Mouse (Mus musculus) small intestine, adult 2 months (tissue): Measurements from ENCODE around the gene Smap1. TPM values are rescaled to one million over a fixed set of nuclear protein-coding genes. Genes with fewer than 3 reads are reported as not detected.

Experiments used
- H3K27ac ChIP-seq: fragments of 200-500 bp; 2 replicates; pipeline ENCODE4 v1.5.1; 2012; ENCODE audit warnings: low read depth, low read length, control low read depth, inconsistent platforms; ENCODE audit not compliant: insufficient read depth
- H3K27me3 ChIP-seq: fragments of 200-500 bp; 2 replicates; pipeline ENCODE4 v1.6.1; 2012; ENCODE audit warnings: mild to moderate bottlenecking, moderate library complexity, low read length, inconsistent platforms; ENCODE audit not compliant: control insufficient read depth, insufficient read depth
- H3K36me3 ChIP-seq: fragments of 200-500 bp; 2 replicates; pipeline ENCODE4 v1.6.1; 2012; ENCODE audit warnings: mild to moderate bottlenecking, low read length, control low read depth, inconsistent platforms; ENCODE audit not compliant: control insufficient read depth, insufficient read depth
- H3K4me1 ChIP-seq: fragments of 200-500 bp; 2 replicates; pipeline ENCODE4 v1.6.1; 2012; ENCODE audit warnings: low read length, inconsistent platforms, mixed read lengths; ENCODE audit not compliant: control insufficient read depth, insufficient read depth, insufficient read length
- H3K4me3 ChIP-seq: fragments of 200-500 bp; 2 replicates; pipeline ENCODE4 v1.5.1; 2012; ENCODE audit warnings: low read depth, mild to moderate bottlenecking, control low read depth, inconsistent platforms, low read length, moderate library complexity
- CTCF ChIP-seq: fragments of 200-500 bp; IDR thresholded peaks from 2 replicates; pipeline ENCODE4 v1.5.1; 2012; ENCODE audit warnings: low read depth, mild to moderate bottlenecking, control low read depth, inconsistent platforms, low read length, moderate library complexity, mixed read lengths; ENCODE audit not compliant: insufficient replicate concordance, insufficient read length; ENCODE audit errors: extremely low read depth
- POLR2A ChIP-seq: fragments of 200-500 bp; IDR thresholded peaks from 2 replicates; pipeline ENCODE4 v1.6.1; 2012; ENCODE audit warnings: low read depth, mild to moderate bottlenecking, control low read depth, inconsistent platforms, low read length, moderate library complexity
- WGBS: fragments of 180-500 bp; shearing (Covaris S2); methylation state at CpG from one replicate; pipeline ENCODE4 v1.1.7; 2018; 5-methylcytosine and 5-hydroxymethylcytosine counted together
- polyA plus RNA-seq: library from polyadenylated mRNA; depleted of rRNA; stranded (reverse); fragments of >200 nt; gene quantifications from 2 replicates; pipeline ENCODE4 v1.2.3, GENCODE M21; 2012

Gene Smap1
- polyA plus RNA-seq, 1 experiment, result 46.3 TPM

DNA sequence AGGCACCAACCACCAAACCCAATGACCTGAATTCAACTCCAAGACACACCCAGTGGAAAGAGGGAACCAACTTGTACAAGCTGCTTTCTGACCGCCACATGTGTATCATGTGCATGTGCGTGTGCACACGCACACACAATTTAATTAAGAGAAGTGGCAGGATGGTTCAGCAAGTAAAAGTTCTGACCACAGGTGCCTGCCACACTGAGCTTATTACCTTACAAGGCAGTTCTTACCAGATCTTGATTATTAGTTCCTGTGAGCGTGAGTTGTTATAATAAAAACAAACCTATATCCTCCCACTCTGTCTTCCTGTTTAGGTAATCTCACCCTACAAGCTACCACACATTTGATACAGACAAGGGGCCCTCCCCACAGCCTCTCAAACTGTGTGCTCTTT lies 6.6 kb downstream of the Smap1 start:
- WGBS, result 89% methylated on average over 4 of the region's 4 CpGs
- no peak overlapping the region for H3K4me3 ChIP-seq

DNA sequence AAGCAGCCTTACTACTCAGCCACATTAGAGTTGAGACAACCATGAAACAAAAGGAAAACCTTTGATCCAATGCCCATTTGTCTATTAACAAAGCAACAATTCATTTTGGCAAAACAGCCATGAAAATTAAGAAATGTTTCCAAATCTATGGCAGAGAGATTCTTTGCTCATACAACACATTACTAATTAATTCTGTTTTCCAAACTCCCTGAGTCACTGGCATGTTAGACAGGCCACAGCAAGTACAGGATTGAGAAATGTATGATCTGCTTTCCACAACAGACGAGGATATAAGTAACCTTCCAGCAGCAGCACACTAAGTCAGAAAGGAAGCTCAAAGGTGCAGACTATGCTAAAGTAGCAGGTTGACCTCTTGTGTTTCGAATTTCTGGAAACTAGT lies 9.1 kb downstream of the Smap1 start:
- H3K36me3 ChIP-seq, result peaks cover 2% of the 10 kb centered on the region; the same call in 1 of the 2 replicates
- TF ChIP-seq CTCF (no peak), POLR2A (no peak)
- H3K27ac ChIP-seq, result no peak overlapping the region
- H3K27me3 ChIP-seq, result no peaks in the 10 kb centered on the region
- H3K4me3 ChIP-seq, result no peak overlapping the region
- WGBS, result 82% methylated on average over 2 of the region's 2 CpGs
- H3K4me1 ChIP-seq, result peaks cover 10% of the 10 kb centered on the region; the same call in 1 of the 2 replicates

More for the DNA sequence above, 6.6 kb downstream of the Smap1 start:
- H3K4me1 ChIP-seq, result peaks cover 14% of the 10 kb centered on the region; the same call in 1 of the 2 replicates
- H3K27me3 ChIP-seq, result no peaks in the 10 kb centered on the region
- TF ChIP-seq CTCF (no peak), POLR2A (no peak)
- no peak overlapping the region for H3K27ac ChIP-seq
- peaks cover 2% of the 10 kb centered on the region; the same call in 1 of the 2 replicates for H3K36me3 ChIP-seq

DNA sequence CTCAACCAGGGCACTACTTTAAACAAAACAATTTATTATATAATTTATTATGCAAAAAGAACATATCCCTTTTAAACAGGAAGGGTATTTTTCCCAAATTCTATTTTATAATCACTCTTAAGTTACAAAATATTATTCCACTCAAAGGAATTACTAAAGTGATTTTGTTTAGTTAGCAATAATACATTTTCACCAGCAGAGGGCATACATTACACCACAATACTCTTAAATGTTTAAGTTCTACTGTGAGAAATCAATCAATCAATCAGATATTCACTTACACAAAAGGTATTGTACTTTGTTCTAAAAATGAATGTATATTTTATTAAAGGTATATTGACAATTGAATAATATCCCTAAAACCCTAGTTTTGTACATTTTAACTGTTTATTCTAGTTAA lies 16.0 kb downstream of the Smap1 start:
- Histone ChIP-seq H3K27me3 (no peaks in the 10 kb centered on the region), H3K36me3 (no peaks in the 10 kb centered on the region), H3K4me1 (no peaks in the 10 kb centered on the region), H3K27ac (no peak overlapping the region), H3K4me3 (no peak overlapping the region)
- TF ChIP-seq CTCF, result no peak
- no peak for TF ChIP-seq POLR2A

DNA sequence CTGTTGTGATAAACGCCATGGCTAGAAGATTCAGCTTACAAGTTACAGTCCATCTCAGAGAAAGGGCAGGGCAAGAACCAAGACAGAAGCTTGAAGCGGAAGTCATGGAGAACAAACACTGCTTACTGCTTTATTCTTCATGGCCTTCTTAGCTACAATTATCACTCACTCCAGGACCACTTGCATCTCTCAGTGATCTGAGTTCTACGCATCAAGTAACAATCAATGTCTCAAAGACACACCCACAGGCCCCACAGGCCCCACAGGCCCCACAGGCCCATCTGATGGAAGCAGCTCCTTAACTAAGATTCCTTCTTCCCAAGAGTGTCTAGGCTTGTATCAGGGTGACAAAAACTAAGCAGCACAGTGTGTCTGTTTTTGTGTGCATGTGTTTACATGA lies 18.8 kb downstream of the Smap1 start:
- WGBS, result 83% methylated on average over 3 of the region's 3 CpGs

DNA sequence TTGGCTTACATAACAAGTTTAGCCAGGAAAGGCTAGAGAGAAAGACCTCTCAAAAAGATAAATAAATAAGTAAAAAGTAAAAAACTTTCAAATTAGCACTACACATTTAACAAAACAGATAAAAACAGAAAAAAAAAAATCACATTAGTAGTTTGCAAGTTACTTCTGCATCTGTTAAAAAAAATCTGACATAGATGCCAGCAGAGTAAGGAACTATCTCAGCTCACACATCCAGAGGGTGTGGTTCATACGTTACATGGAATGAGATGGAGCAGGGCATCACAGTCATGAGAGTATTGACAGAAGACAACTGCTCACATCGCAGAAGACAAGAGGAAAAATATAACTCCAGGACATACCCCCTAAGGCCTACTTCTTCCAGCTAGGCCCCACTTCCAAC lies 19.4 kb downstream of the Smap1 start:
- Histone ChIP-seq H3K27ac (no peak overlapping the region), H3K4me1 (peaks cover 3% of the 10 kb centered on the region; the same call in 1 of the 2 replicates), H3K4me3 (no peak overlapping the region), H3K36me3 (no peaks in the 10 kb centered on the region), H3K27me3 (no peaks in the 10 kb centered on the region)
- WGBS, result 85% methylated on average over 2 of the region's 2 CpGs
- TF ChIP-seq CTCF (no peak), POLR2A (no peak)

More for the DNA sequence above, 18.8 kb downstream of the Smap1 start:
- Histone ChIP-seq H3K27ac (no peak overlapping the region), H3K4me3 (no peak overlapping the region), H3K36me3 (no peaks in the 10 kb centered on the region), H3K4me1 (peaks cover 3% of the 10 kb centered on the region; the same call in 1 of the 2 replicates), H3K27me3 (no peaks in the 10 kb centered on the region)
- TF ChIP-seq POLR2A, result no peak
- no peak for TF ChIP-seq CTCF

DNA sequence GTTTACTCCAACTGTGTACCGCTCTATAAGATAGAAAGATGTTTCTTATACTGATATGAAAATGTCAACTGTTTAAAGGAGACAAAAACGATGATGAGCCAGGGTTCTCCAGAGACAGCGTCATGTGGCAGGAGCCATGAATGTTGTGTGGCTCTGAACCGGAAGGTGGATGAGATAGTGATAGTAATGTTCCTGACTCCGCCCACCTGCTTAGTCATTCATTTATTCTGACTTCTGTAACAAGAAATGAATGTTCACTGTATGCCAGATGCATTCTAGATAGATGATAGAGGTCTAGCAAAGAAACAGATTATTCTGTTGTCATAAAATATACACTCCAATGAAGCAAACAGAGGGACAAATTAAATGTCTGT lies 22.5 kb downstream of the Smap1 start:
- TF ChIP-seq POLR2A, result no peak
- TF ChIP-seq CTCF, result no peak
- no peaks in the 10 kb centered on the region for H3K36me3 ChIP-seq

DNA sequence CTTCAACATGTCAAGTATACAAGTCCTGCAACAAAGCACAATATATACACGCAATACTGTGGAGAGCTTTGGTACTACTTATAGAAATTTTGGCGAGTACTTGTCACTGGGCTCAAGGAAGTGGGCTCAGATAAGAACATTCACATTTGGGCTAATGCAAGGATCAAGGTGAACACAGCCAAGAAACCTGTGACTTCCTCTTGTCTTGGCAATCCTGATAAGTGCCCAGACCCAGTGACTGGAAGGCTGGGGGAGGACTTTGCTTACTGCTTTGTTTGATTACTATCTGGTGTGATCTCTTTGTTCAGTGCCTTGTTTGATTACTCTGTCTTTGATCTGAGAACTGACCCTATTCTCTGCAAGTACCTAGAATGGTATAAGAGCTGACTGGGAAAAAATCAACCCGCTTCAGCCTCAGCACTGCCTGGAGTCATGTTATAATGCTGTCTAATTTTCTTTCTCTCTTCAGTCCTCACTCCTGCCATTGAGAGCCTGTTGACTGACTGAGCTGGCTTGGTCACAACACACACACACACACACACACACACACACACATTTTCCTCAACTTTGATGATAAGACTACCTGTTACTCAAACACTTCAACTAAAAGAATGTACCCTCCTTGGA lies 23.0 kb downstream of the Smap1 start:
- H3K4me1 ChIP-seq, result peaks cover 3% of the 10 kb centered on the region; the same call in 1 of the 2 replicates
- TF ChIP-seq CTCF (no peak), POLR2A (no peak)
- H3K4me3 ChIP-seq, result no peak overlapping the region
- H3K27ac ChIP-seq, result no peak overlapping the region
- no peaks in the 10 kb centered on the region for H3K27me3 ChIP-seq
- WGBS, result 49% methylated on average over 3 of the region's 3 CpGs
- no peaks in the 10 kb centered on the region for H3K36me3 ChIP-seq

More for the DNA sequence above, 22.5 kb downstream of the Smap1 start:
- H3K27ac ChIP-seq, result no peak overlapping the region
- H3K4me3 ChIP-seq, result no peak overlapping the region
- no peaks in the 10 kb centered on the region for H3K27me3 ChIP-seq
- H3K4me1 ChIP-seq, result peaks cover 3% of the 10 kb centered on the region; the same call in 1 of the 2 replicates
- 57% methylated on average over 5 of the region's 5 CpGs for WGBS
